Mouse (Mus musculus) limb, embryonic 15.5 days (tissue): ENCODE measurements around the gene Slc27a4. TPM values are rescaled to one million over a fixed set of nuclear protein-coding genes. Genes with fewer than 3 reads are reported as not detected.

Experiments
- ATAC-seq: fragments of 200-750 bp; cut with Nextera tagmentation; 2 replicates; pipeline ENCODE4 v1.8.0; 2017; ENCODE audit warnings: low read depth, moderate TSS enrichment; ENCODE audit not compliant: insufficient number of reproducible peaks, low FRiP score, low TSS enrichment
- H3K27ac ChIP-seq: fragments of 300-500 bp; sonication (generic); 2 replicates; pipeline ENCODE4 v1.5.1; 2015; ENCODE audit warnings: moderate library complexity, mild to moderate bottlenecking, inconsistent platforms
- H3K27me3 ChIP-seq: fragments of 300-500 bp; sonication (generic); 2 replicates; pipeline ENCODE4 v1.6.1; 2015; ENCODE audit warnings: inconsistent platforms
- H3K36me3 ChIP-seq: fragments of 300-500 bp; sonication (generic); 2 replicates; pipeline ENCODE4 v1.6.1; 2015; ENCODE audit warnings: inconsistent platforms
- H3K4me1 ChIP-seq: fragments of 300-500 bp; sonication (generic); 2 replicates; pipeline ENCODE4 v1.6.1; 2015; ENCODE audit warnings: inconsistent platforms
- H3K4me2 ChIP-seq: fragments of 300-500 bp; sonication (generic); 2 replicates; pipeline ENCODE4 v1.6.1; 2015; ENCODE audit warnings: mild to moderate bottlenecking, inconsistent platforms
- H3K4me3 ChIP-seq: fragments of 300-500 bp; sonication (generic); 2 replicates; pipeline ENCODE4 v1.5.1; 2015; ENCODE audit warnings: mild to moderate bottlenecking, inconsistent platforms
- H3K9ac ChIP-seq: fragments of 300-500 bp; sonication (generic); 2 replicates; pipeline ENCODE4 v1.6.1; 2015; ENCODE audit warnings: inconsistent platforms
- H3K9me3 ChIP-seq: fragments of 300-500 bp; sonication (generic); 2 replicates; pipeline ENCODE4 v1.6.1; 2016; ENCODE audit warnings: inconsistent platforms
- WGBS: fragments of 180-500 bp; shearing (Covaris S2); methylation state at CpG from one replicate; pipeline ENCODE4 v1.1.7; 2015; 5-methylcytosine and 5-hydroxymethylcytosine counted together
- polyA plus RNA-seq: library from polyadenylated mRNA; unstranded; fragments of >200 nt; fragmentation: Nextera tagmentation; extraction: Ambion mirVana; gene quantifications from 2 replicates; pipeline ENCODE4 v1.2.1, GENCODE M21; 2015

Slc27a4 gene
- polyA plus RNA-seq, 1 experiment from 2014 or later: 22.2 TPM

GRCm38 (mm10) chr2:29826926-29827708 is 24.7 kb downstream of the Slc27a4 start:
- Histone ChIP-seq H3K4me2 (peak overlapping the region; percentile 77), H3K9me3 (no peaks in the 10 kb centered on the region), H3K4me1 (peaks cover 15% of the 10 kb centered on the region), H3K36me3 (no peaks in the 10 kb centered on the region), H3K9ac (peak overlapping the region; percentile 85), H3K4me3 (peak overlapping the region; percentile 95), H3K27ac (peak overlapping the region; percentile 95), H3K27me3 (no peaks in the 10 kb centered on the region)
- under 1% methylated on average over 48 of the region's 48 CpGs for WGBS
- ATAC-seq: peak; percentile 95

GRCm38 (mm10) chr2:29827709-29828024 is 25.2 kb downstream of the Slc27a4 start:
- 2% methylated on average over 12 of the region's 12 CpGs for WGBS
- peak overlapping the region; percentile 77 for H3K4me2 ChIP-seq

GRCm38 (mm10) chr2:29831106-29831505 is 28.7 kb downstream of the Slc27a4 start:
- 96% methylated on average over 4 of the region's 4 CpGs for WGBS
- Histone ChIP-seq H3K4me3 (no peak overlapping the region), H3K4me1 (peaks cover 13% of the 10 kb centered on the region), H3K9ac (no peak overlapping the region), H3K9me3 (no peaks in the 10 kb centered on the region), H3K4me2 (no peak overlapping the region), H3K27me3 (no peaks in the 10 kb centered on the region), H3K36me3 (peaks cover 31% of the 10 kb centered on the region), H3K27ac (no peak overlapping the region)
- ATAC-seq: no peak

More at GRCm38 (mm10) chr2:29827709-29828024, 25.2 kb downstream of the Slc27a4 start:
- H3K27me3 ChIP-seq: no peaks in the 10 kb centered on the region
- no peak for ATAC-seq
- H3K4me3 ChIP-seq: peak overlapping the region; percentile 95
- H3K4me1 ChIP-seq: peaks cover 15% of the 10 kb centered on the region
- peak overlapping the region; percentile 95; the same call in 1 of the 2 replicates for H3K27ac ChIP-seq
- no peaks in the 10 kb centered on the region for H3K9me3 ChIP-seq
- peak overlapping the region; percentile 85 for H3K9ac ChIP-seq
- peaks cover 2% of the 10 kb centered on the region; the same call in 1 of the 2 replicates for H3K36me3 ChIP-seq

GRCm38 (mm10) chr2:29833796-29834195 is 31.4 kb downstream of the Slc27a4 start:
- no peak for ATAC-seq
- no peaks in the 10 kb centered on the region for H3K9me3 ChIP-seq
- no peak overlapping the region for H3K27ac ChIP-seq
- no peaks in the 10 kb centered on the region; the same call in 1 of the 2 replicates for H3K4me1 ChIP-seq
- H3K27me3 ChIP-seq: no peaks in the 10 kb centered on the region
- 94% methylated on average over 5 of the region's 5 CpGs for WGBS
- H3K4me2 ChIP-seq: no peak overlapping the region
- H3K36me3 ChIP-seq: peaks cover 45% of the 10 kb centered on the region
- H3K9ac ChIP-seq: no peak overlapping the region
- no peak overlapping the region for H3K4me3 ChIP-seq

- peaks cover 59% of the 10 kb centered on the region for H3K36me3 ChIP-seq
- no peak for ATAC-seq
- 69% methylated on average over 2 of the region's 2 CpGs for WGBS
Measured at GRCm38 (mm10) chr2:29835391-29835899, 33.0 kb downstream of the Slc27a4 start.

GRCm38 (mm10) chr2:29839460-29839859 is 37.0 kb downstream of the Slc27a4 start:
- H3K4me3 ChIP-seq: no peak overlapping the region
- H3K27me3 ChIP-seq: peaks cover 16% of the 10 kb centered on the region
- WGBS: 56% methylated on average over 4 of the region's 4 CpGs
- no peak for ATAC-seq
- H3K27ac ChIP-seq: no peak overlapping the region
- peaks cover 74% of the 10 kb centered on the region for H3K36me3 ChIP-seq
- no peaks in the 10 kb centered on the region for H3K9me3 ChIP-seq
- no peaks in the 10 kb centered on the region for H3K4me1 ChIP-seq
- H3K4me2 ChIP-seq: no peak overlapping the region
- no peak overlapping the region for H3K9ac ChIP-seq

More at GRCm38 (mm10) chr2:29835391-29835899, 33.0 kb downstream of the Slc27a4 start:
- Histone ChIP-seq H3K4me1 (no peaks in the 10 kb centered on the region), H3K4me3 (no peak overlapping the region), H3K9ac (no peak overlapping the region), H3K27ac (no peak overlapping the region), H3K9me3 (no peaks in the 10 kb centered on the region), H3K27me3 (no peaks in the 10 kb centered on the region), H3K4me2 (no peak overlapping the region)

GRCm38 (mm10) chr2:29843231-29844105 is 41.0 kb downstream of the Slc27a4 start:
- no peak for ATAC-seq
- Histone ChIP-seq H3K9me3 (no peaks in the 10 kb centered on the region), H3K27ac (no peak overlapping the region), H3K27me3 (peaks cover 56% of the 10 kb centered on the region), H3K36me3 (peaks cover 49% of the 10 kb centered on the region), H3K4me2 (no peak overlapping the region), H3K4me3 (no peak overlapping the region), H3K9ac (no peak overlapping the region), H3K4me1 (peaks cover 13% of the 10 kb centered on the region)
- 70% methylated on average over 9 of the region's 9 CpGs for WGBS

- Histone ChIP-seq H3K4me2 (no peak overlapping the region), H3K27me3 (peaks cover 58% of the 10 kb centered on the region), H3K27ac (no peak overlapping the region), H3K9me3 (no peaks in the 10 kb centered on the region), H3K36me3 (peaks cover 43% of the 10 kb centered on the region), H3K4me3 (no peak overlapping the region), H3K4me1 (peaks cover 13% of the 10 kb centered on the region), H3K9ac (no peak overlapping the region)
- no peak for ATAC-seq
- WGBS: 90% methylated on average over 2 of the region's 2 CpGs
Measured at GRCm38 (mm10) chr2:29844115-29844514, 41.7 kb downstream of the Slc27a4 start.

GRCm38 (mm10) chr2:29844661-29845060 is 42.2 kb downstream of the Slc27a4 start:
- no peak for ATAC-seq
- Histone ChIP-seq H3K4me3 (no peak overlapping the region), H3K9ac (no peak overlapping the region), H3K27ac (no peak overlapping the region), H3K27me3 (peaks cover 58% of the 10 kb centered on the region), H3K36me3 (peaks cover 38% of the 10 kb centered on the region), H3K4me1 (peaks cover 13% of the 10 kb centered on the region), H3K9me3 (no peaks in the 10 kb centered on the region), H3K4me2 (no peak overlapping the region)
- WGBS: 31% methylated on average over 3 of the region's 3 CpGs

GRCm38 (mm10) chr2:29845636-29846035 is 43.2 kb downstream of the Slc27a4 start:
- Histone ChIP-seq H3K27ac (no peak overlapping the region), H3K4me1 (peaks cover 13% of the 10 kb centered on the region), H3K9me3 (no peaks in the 10 kb centered on the region), H3K9ac (no peak overlapping the region), H3K36me3 (peaks cover 32% of the 10 kb centered on the region), H3K27me3 (peaks cover 58% of the 10 kb centered on the region), H3K4me2 (peak overlapping the region; percentile 36), H3K4me3 (peak overlapping the region; percentile 21)
- no peak for ATAC-seq
- 17% methylated on average over 25 of the region's 25 CpGs for WGBS

- H3K4me1 ChIP-seq: peaks cover 13% of the 10 kb centered on the region
- peaks cover 58% of the 10 kb centered on the region for H3K27me3 ChIP-seq
- H3K4me2 ChIP-seq: peak overlapping the region; percentile 36
- no peak for ATAC-seq
- no peaks in the 10 kb centered on the region for H3K9me3 ChIP-seq
- no peak overlapping the region for H3K9ac ChIP-seq
- 11% methylated on average over 47 of the region's 47 CpGs for WGBS
- H3K4me3 ChIP-seq: peak overlapping the region; percentile 21
- peaks cover 30% of the 10 kb centered on the region for H3K36me3 ChIP-seq
- no peak overlapping the region for H3K27ac ChIP-seq
Measured at GRCm38 (mm10) chr2:29846061-29846853, 43.8 kb downstream of the Slc27a4 start.
